Mouse (Mus musculus): Measurements from ENCODE around the gene Sec61a2. TPM values are rescaled to one million over a fixed set of nuclear protein-coding genes. Genes with fewer than 3 reads are reported as not detected.
A peak's percentile ranks its signal among the peaks of the same experiment; 100 is the strongest.

Sec61a2 gene
- polyA plus RNA-seq, 1 experiment, result 10.7 TPM

GRCm38 (mm10) chr2:5851116-5851515, 44.1 kb downstream of the Sec61a2 start:
- WGBS, result 73% methylated on average over 9 of the region's 9 CpGs
- Histone ChIP-seq H3K27me3 (ENCODE audit: control insufficient read depth, insufficient read depth, low read length) (no peaks in the 10 kb centered on the region), H3K4me1 (ENCODE audit: control insufficient read depth, insufficient read depth, insufficient read length, low read length) (peaks cover 21% of the 10 kb centered on the region; the same call in 1 of the 2 replicates)

GRCm38 (mm10) chr2:5845826-5846225, 49.4 kb downstream of the Sec61a2 start:
- H3K36me3 ChIP-seq (ENCODE audit: control insufficient read depth, insufficient read depth, low read length), result peaks cover 8% of the 10 kb centered on the region
- H3K27me3 ChIP-seq (ENCODE audit: control insufficient read depth, insufficient read depth, low read length), result no peaks in the 10 kb centered on the region
- H3K4me3 ChIP-seq (ENCODE audit: low read depth, low read length), result no peak overlapping the region; the same call in 1 of the 2 replicates
- 11% methylated on average over 4 of the region's 4 CpGs for WGBS
- H3K4me1 ChIP-seq (ENCODE audit: control insufficient read depth, insufficient read depth, insufficient read length, low read length), result peaks cover 3% of the 10 kb centered on the region; the same call in 1 of the 2 replicates
- peak overlapping the region; percentile 76; the same call in 1 of the 2 replicates for H3K27ac ChIP-seq (ENCODE audit: insufficient read depth, low read depth, low read length)
- no peak for TF ChIP-seq CTCF (IDR thresholded peaks at IDR 0.05; ENCODE audit: extremely low read depth, insufficient read length, insufficient replicate concordance, low read depth, low read length)
- TF ChIP-seq POLR2A (IDR thresholded peaks at IDR 0.05; ENCODE audit: low read depth, low read length), result no peak

More at GRCm38 (mm10) chr2:5851116-5851515, 44.1 kb downstream of the Sec61a2 start:
- Histone ChIP-seq H3K4me3 (ENCODE audit: low read depth, low read length) (no peak overlapping the region), H3K27ac (ENCODE audit: insufficient read depth, low read depth, low read length) (peak overlapping the region; percentile 95), H3K36me3 (ENCODE audit: control insufficient read depth, insufficient read depth, low read length) (peaks cover 11% of the 10 kb centered on the region)
- TF ChIP-seq CTCF (IDR thresholded peaks at IDR 0.05; ENCODE audit: extremely low read depth, insufficient read length, insufficient replicate concordance, low read depth, low read length) (no peak), POLR2A (IDR thresholded peaks at IDR 0.05; ENCODE audit: low read depth, low read length) (no peak)

- TF ChIP-seq POLR2A (IDR thresholded peaks at IDR 0.05; ENCODE audit: low read depth, low read length), result peak; percentile 69; the same call in 1 of the 2 replicates
- peak; percentile 68 for TF ChIP-seq CTCF (IDR thresholded peaks at IDR 0.05; ENCODE audit: extremely low read depth, insufficient read length, insufficient replicate concordance, low read depth, low read length)
- Histone ChIP-seq H3K4me1 (ENCODE audit: control insufficient read depth, insufficient read depth, insufficient read length, low read length) (no peaks in the 10 kb centered on the region; the same call in 1 of the 2 replicates), H3K36me3 (ENCODE audit: control insufficient read depth, insufficient read depth, low read length) (peaks cover 12% of the 10 kb centered on the region), H3K4me3 (ENCODE audit: low read depth, low read length) (peak within 1 kb of the TSS; percentile 92), H3K27me3 (ENCODE audit: control insufficient read depth, insufficient read depth, low read length) (no peaks in the 10 kb centered on the region), H3K27ac (ENCODE audit: insufficient read depth, low read depth, low read length) (peak within 1 kb of the TSS; percentile 76)
- WGBS, result under 1% methylated on average over 53 of the region's 53 CpGs
Observed at GRCm38 (mm10) chr2:5844873-5845631, 50.2 kb downstream of the Sec61a2 start, which contains the start of the genes Nudt5 and Cdc123. Nudt5 (plus strand) TSS chr2:5845019. Cdc123 (minus strand) TSS chr2:5845164.

- Histone ChIP-seq H3K27me3 (ENCODE audit: control insufficient read depth, insufficient read depth, low read length) (no peaks in the 10 kb centered on the region), H3K27ac (ENCODE audit: insufficient read depth, low read depth, low read length) (peak overlapping the region; percentile 76), H3K4me1 (ENCODE audit: control insufficient read depth, insufficient read depth, insufficient read length, low read length) (no peaks in the 10 kb centered on the region; the same call in 1 of the 2 replicates), H3K36me3 (ENCODE audit: control insufficient read depth, insufficient read depth, low read length) (peaks cover 17% of the 10 kb centered on the region), H3K4me3 (ENCODE audit: low read depth, low read length) (peak overlapping the region; percentile 92)
- TF ChIP-seq POLR2A (IDR thresholded peaks at IDR 0.05; ENCODE audit: low read depth, low read length) (no peak), CTCF (IDR thresholded peaks at IDR 0.05; ENCODE audit: extremely low read depth, insufficient read length, insufficient replicate concordance, low read depth, low read length) (no peak)
- 3% methylated on average over 23 of the region's 23 CpGs for WGBS
Observed at GRCm38 (mm10) chr2:5844181-5844872, 50.9 kb downstream of the Sec61a2 start.

- Histone ChIP-seq H3K36me3 (ENCODE audit: control insufficient read depth, insufficient read depth, low read length) (peaks cover 20% of the 10 kb centered on the region), H3K4me1 (ENCODE audit: control insufficient read depth, insufficient read depth, insufficient read length, low read length) (no peaks in the 10 kb centered on the region), H3K27me3 (ENCODE audit: control insufficient read depth, insufficient read depth, low read length) (no peaks in the 10 kb centered on the region), H3K4me3 (ENCODE audit: low read depth, low read length) (no peak overlapping the region), H3K27ac (ENCODE audit: insufficient read depth, low read depth, low read length) (no peak overlapping the region)
- TF ChIP-seq POLR2A (IDR thresholded peaks at IDR 0.05; ENCODE audit: low read depth, low read length) (no peak), CTCF (IDR thresholded peaks at IDR 0.05; ENCODE audit: extremely low read depth, insufficient read length, insufficient replicate concordance, low read depth, low read length) (no peak)
- WGBS, result 93% methylated on average over 11 of the region's 11 CpGs
Observed at GRCm38 (mm10) chr2:5840815-5841214, 54.4 kb downstream of the Sec61a2 start.

- WGBS, result 94% methylated on average over 5 of the region's 5 CpGs
- Histone ChIP-seq H3K27me3 (ENCODE audit: control insufficient read depth, insufficient read depth, low read length) (no peaks in the 10 kb centered on the region), H3K27ac (ENCODE audit: insufficient read depth, low read depth, low read length) (no peak overlapping the region), H3K36me3 (ENCODE audit: control insufficient read depth, insufficient read depth, low read length) (peaks cover 29% of the 10 kb centered on the region), H3K4me3 (ENCODE audit: low read depth, low read length) (no peak overlapping the region), H3K4me1 (ENCODE audit: control insufficient read depth, insufficient read depth, insufficient read length, low read length) (no peaks in the 10 kb centered on the region)
- TF ChIP-seq CTCF (IDR thresholded peaks at IDR 0.05; ENCODE audit: extremely low read depth, insufficient read length, insufficient replicate concordance, low read depth, low read length) (no peak), POLR2A (IDR thresholded peaks at IDR 0.05; ENCODE audit: low read depth, low read length) (no peak)
Observed at GRCm38 (mm10) chr2:5825265-5825913, 69.8 kb downstream of the Sec61a2 start.
